Mouse (Mus musculus) ES-E14 (cell line): ENCODE results near the gene Uba3.

Experiments
- CHD2 ChIP-seq: IDR thresholded peaks from 2 replicates; pipeline ENCODE4 v1.6.1; 2014; ENCODE audit warnings: mild to moderate bottlenecking, low read depth, low read length, inconsistent platforms
- HCFC1 ChIP-seq: IDR thresholded peaks from 2 replicates; pipeline ENCODE4 v1.6.1; 2012; ENCODE audit warnings: low read length, inconsistent platforms, borderline replicate concordance; ENCODE audit not compliant: insufficient read depth
- MAFK ChIP-seq: IDR thresholded peaks from 2 replicates; pipeline ENCODE4 v1.6.1; 2014; ENCODE audit warnings: mild to moderate bottlenecking, low read depth, low read length, inconsistent platforms; ENCODE audit not compliant: insufficient read depth
- ZC3H11A ChIP-seq: IDR thresholded peaks from 2 replicates; pipeline ENCODE4 v1.6.1; 2012; ENCODE audit warnings: low read depth, mild to moderate bottlenecking, inconsistent platforms, low read length, borderline replicate concordance
- ZNF384 ChIP-seq: IDR thresholded peaks from 2 replicates; pipeline ENCODE4 v1.6.1; 2012; ENCODE audit warnings: low read depth, low read length, inconsistent platforms

DNA sequence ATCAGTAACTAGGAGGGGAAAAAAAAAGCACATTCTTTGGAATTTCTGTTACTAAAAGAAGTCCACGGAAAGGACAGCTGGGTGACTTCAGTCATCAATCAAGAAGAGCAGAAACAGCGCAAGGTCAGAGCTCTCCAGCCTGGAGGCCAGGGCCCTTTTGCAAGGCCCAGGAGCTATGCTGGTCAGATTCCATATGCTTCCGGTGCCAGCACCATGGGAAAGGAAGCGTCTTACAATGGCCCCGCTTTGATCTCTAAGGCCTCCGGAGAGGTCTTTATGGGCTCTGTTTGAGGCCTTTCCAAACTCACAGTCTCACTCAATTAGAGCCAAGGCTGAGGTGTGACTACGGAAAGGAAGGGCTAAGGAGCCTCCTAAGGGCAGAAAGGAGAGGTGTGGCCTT lies 61.1 kb downstream of the Uba3 start:
- TF ChIP-seq CHD2 (no peak), MAFK (no peak), ZNF384 (no peak), ZC3H11A (no peak), HCFC1 (no peak)
